Mouse (Mus musculus): ENCODE data around the gene Esr1. TPM values are rescaled to one million over a fixed set of nuclear protein-coding genes. Genes with fewer than 3 reads are reported as not detected.

The Esr1 gene
- polyA plus RNA-seq, 1 experiment from 2014 or later = 0.68 TPM

- no peaks in the 10 kb centered on the region for H3K9me3 ChIP-seq (ENCODE audit: control insufficient read depth, low read depth, low read length)
- 38% methylated on average over 3 of the region's 3 CpGs for WGBS
- no peak for ATAC-seq (ENCODE audit: insufficient number of reproducible peaks, insufficient read depth, low FRiP score, low read depth)
These were observed 166.6 kb downstream of the Esr1 start for GRCm38 (mm10) chr10:4777996-4778395.

GRCm38 (mm10) chr10:4780926-4781325, 169.5 kb downstream of the Esr1 start:
- Histone ChIP-seq H3K4me3 (ENCODE audit: low read depth, low read length) (no peak overlapping the region), H3K4me2 (replicated peaks; ENCODE audit: low read depth, low read length) (no peak overlapping the region), H3K27me3 (ENCODE audit: control insufficient read depth, insufficient read depth, low read length) (no peaks in the 10 kb centered on the region), H3K9me3 (ENCODE audit: control insufficient read depth, low read depth, low read length) (no peaks in the 10 kb centered on the region), H3K27ac (ENCODE audit: low read length) (no peak overlapping the region), H3K4me1 (ENCODE audit: control insufficient read depth, insufficient read depth, low read length) (no peaks in the 10 kb centered on the region), H3K36me3 (ENCODE audit: control insufficient read depth, insufficient read depth, low read length) (no peaks in the 10 kb centered on the region), H3K9ac (replicated peaks; ENCODE audit: low read depth, low read length) (no peak overlapping the region)
- no peak for ATAC-seq (ENCODE audit: insufficient number of reproducible peaks, insufficient read depth, low FRiP score, low read depth)
- 37% methylated on average over 6 of the region's 6 CpGs for WGBS

More at GRCm38 (mm10) chr10:4777996-4778395, 166.6 kb downstream of the Esr1 start:
- no peak overlapping the region for H3K4me2 ChIP-seq (replicated peaks; ENCODE audit: low read depth, low read length)
- no peak overlapping the region for H3K4me3 ChIP-seq (ENCODE audit: low read depth, low read length)
- H3K36me3 ChIP-seq (ENCODE audit: control insufficient read depth, insufficient read depth, low read length) = no peaks in the 10 kb centered on the region
- H3K27ac ChIP-seq (ENCODE audit: low read length) = no peak overlapping the region
- H3K9ac ChIP-seq (replicated peaks; ENCODE audit: low read depth, low read length) = no peak overlapping the region
- H3K4me1 ChIP-seq (ENCODE audit: control insufficient read depth, insufficient read depth, low read length) = no peaks in the 10 kb centered on the region
- no peaks in the 10 kb centered on the region for H3K27me3 ChIP-seq (ENCODE audit: control insufficient read depth, insufficient read depth, low read length)

GRCm38 (mm10) chr10:4787003-4787628, 175.7 kb downstream of the Esr1 start:
- no peaks in the 10 kb centered on the region for H3K9me3 ChIP-seq (ENCODE audit: control insufficient read depth, low read depth, low read length)
- H3K27me3 ChIP-seq (ENCODE audit: control insufficient read depth, insufficient read depth, low read length) = no peaks in the 10 kb centered on the region
- WGBS = 81% methylated on average over 5 of the region's 5 CpGs
- H3K36me3 ChIP-seq (ENCODE audit: control insufficient read depth, insufficient read depth, low read length) = no peaks in the 10 kb centered on the region
- H3K27ac ChIP-seq (ENCODE audit: low read length) = no peak overlapping the region
- no peaks in the 10 kb centered on the region for H3K4me1 ChIP-seq (ENCODE audit: control insufficient read depth, insufficient read depth, low read length)
- H3K9ac ChIP-seq (replicated peaks; ENCODE audit: low read depth, low read length) = no peak overlapping the region
- no peak for ATAC-seq (ENCODE audit: insufficient number of reproducible peaks, insufficient read depth, low FRiP score, low read depth)
- no peak overlapping the region for H3K4me3 ChIP-seq (ENCODE audit: low read depth, low read length)
- no peak overlapping the region for H3K4me2 ChIP-seq (replicated peaks; ENCODE audit: low read depth, low read length)

- Histone ChIP-seq H3K27ac (ENCODE audit: low read length) (no peak overlapping the region), H3K4me1 (ENCODE audit: control insufficient read depth, insufficient read depth, low read length) (no peaks in the 10 kb centered on the region), H3K36me3 (ENCODE audit: control insufficient read depth, insufficient read depth, low read length) (no peaks in the 10 kb centered on the region), H3K9me3 (ENCODE audit: control insufficient read depth, low read depth, low read length) (no peaks in the 10 kb centered on the region), H3K9ac (replicated peaks; ENCODE audit: low read depth, low read length) (no peak overlapping the region), H3K4me2 (replicated peaks; ENCODE audit: low read depth, low read length) (no peak overlapping the region), H3K4me3 (ENCODE audit: low read depth, low read length) (no peak overlapping the region), H3K27me3 (ENCODE audit: control insufficient read depth, insufficient read depth, low read length) (no peaks in the 10 kb centered on the region)
- no peak for ATAC-seq (ENCODE audit: insufficient number of reproducible peaks, insufficient read depth, low FRiP score, low read depth)
- WGBS = 70% methylated on average over 3 of the region's 3 CpGs
These were observed 186.9 kb downstream of the Esr1 start for GRCm38 (mm10) chr10:4798268-4798808.

GRCm38 (mm10) chr10:4824366-4824765, 213.0 kb downstream of the Esr1 start:
- Histone ChIP-seq H3K27ac (ENCODE audit: low read length) (no peak overlapping the region), H3K36me3 (ENCODE audit: control insufficient read depth, insufficient read depth, low read length) (no peaks in the 10 kb centered on the region), H3K9ac (replicated peaks; ENCODE audit: low read depth, low read length) (no peak overlapping the region), H3K27me3 (ENCODE audit: control insufficient read depth, insufficient read depth, low read length) (no peaks in the 10 kb centered on the region), H3K9me3 (ENCODE audit: control insufficient read depth, low read depth, low read length) (no peaks in the 10 kb centered on the region), H3K4me2 (replicated peaks; ENCODE audit: low read depth, low read length) (no peak overlapping the region), H3K4me3 (ENCODE audit: low read depth, low read length) (no peak overlapping the region), H3K4me1 (ENCODE audit: control insufficient read depth, insufficient read depth, low read length) (no peaks in the 10 kb centered on the region)
- WGBS = 90% methylated on average over 5 of the region's 5 CpGs
- ATAC-seq (ENCODE audit: insufficient number of reproducible peaks, insufficient read depth, low FRiP score, low read depth) = no peak

GRCm38 (mm10) chr10:4830592-4830991, 219.2 kb downstream of the Esr1 start:
- Histone ChIP-seq H3K4me2 (replicated peaks; ENCODE audit: low read depth, low read length) (no peak overlapping the region), H3K9ac (replicated peaks; ENCODE audit: low read depth, low read length) (no peak overlapping the region), H3K4me1 (ENCODE audit: control insufficient read depth, insufficient read depth, low read length) (no peaks in the 10 kb centered on the region), H3K27me3 (ENCODE audit: control insufficient read depth, insufficient read depth, low read length) (no peaks in the 10 kb centered on the region), H3K9me3 (ENCODE audit: control insufficient read depth, low read depth, low read length) (no peaks in the 10 kb centered on the region), H3K27ac (ENCODE audit: low read length) (no peak overlapping the region), H3K36me3 (ENCODE audit: control insufficient read depth, insufficient read depth, low read length) (no peaks in the 10 kb centered on the region), H3K4me3 (ENCODE audit: low read depth, low read length) (no peak overlapping the region)
- 84% methylated on average over 6 of the region's 6 CpGs for WGBS
- no peak for ATAC-seq (ENCODE audit: insufficient number of reproducible peaks, insufficient read depth, low FRiP score, low read depth)

GRCm38 (mm10) chr10:4838099-4838498, 226.7 kb downstream of the Esr1 start:
- Histone ChIP-seq H3K9ac (replicated peaks; ENCODE audit: low read depth, low read length) (no peak overlapping the region), H3K4me2 (replicated peaks; ENCODE audit: low read depth, low read length) (no peak overlapping the region), H3K27me3 (ENCODE audit: control insufficient read depth, insufficient read depth, low read length) (no peaks in the 10 kb centered on the region), H3K4me1 (ENCODE audit: control insufficient read depth, insufficient read depth, low read length) (no peaks in the 10 kb centered on the region), H3K36me3 (ENCODE audit: control insufficient read depth, insufficient read depth, low read length) (no peaks in the 10 kb centered on the region), H3K4me3 (ENCODE audit: low read depth, low read length) (no peak overlapping the region), H3K27ac (ENCODE audit: low read length) (no peak overlapping the region), H3K9me3 (ENCODE audit: control insufficient read depth, low read depth, low read length) (no peaks in the 10 kb centered on the region)
- whole genome bisulfite sequencing = 84% methylated on average over 4 of the region's 4 CpGs
- ATAC-seq (ENCODE audit: insufficient number of reproducible peaks, insufficient read depth, low FRiP score, low read depth) = no peak

GRCm38 (mm10) chr10:4841039-4841438, 229.6 kb downstream of the Esr1 start:
- Histone ChIP-seq H3K27ac (ENCODE audit: low read length) (no peak overlapping the region), H3K4me2 (replicated peaks; ENCODE audit: low read depth, low read length) (no peak overlapping the region), H3K36me3 (ENCODE audit: control insufficient read depth, insufficient read depth, low read length) (no peaks in the 10 kb centered on the region), H3K9me3 (ENCODE audit: control insufficient read depth, low read depth, low read length) (no peaks in the 10 kb centered on the region), H3K9ac (replicated peaks; ENCODE audit: low read depth, low read length) (no peak overlapping the region), H3K4me3 (ENCODE audit: low read depth, low read length) (no peak overlapping the region), H3K4me1 (ENCODE audit: control insufficient read depth, insufficient read depth, low read length) (no peaks in the 10 kb centered on the region), H3K27me3 (ENCODE audit: control insufficient read depth, insufficient read depth, low read length) (no peaks in the 10 kb centered on the region)
- no peak for ATAC-seq (ENCODE audit: insufficient number of reproducible peaks, insufficient read depth, low FRiP score, low read depth)

- 75% methylated on average over 2 of the region's 2 CpGs for WGBS
- Histone ChIP-seq H3K4me2 (replicated peaks; ENCODE audit: low read depth, low read length) (no peak overlapping the region), H3K36me3 (ENCODE audit: control insufficient read depth, insufficient read depth, low read length) (no peaks in the 10 kb centered on the region), H3K9ac (replicated peaks; ENCODE audit: low read depth, low read length) (no peak overlapping the region), H3K27me3 (ENCODE audit: control insufficient read depth, insufficient read depth, low read length) (no peaks in the 10 kb centered on the region), H3K27ac (ENCODE audit: low read length) (no peak overlapping the region), H3K4me3 (ENCODE audit: low read depth, low read length) (no peak overlapping the region), H3K4me1 (ENCODE audit: control insufficient read depth, insufficient read depth, low read length) (no peaks in the 10 kb centered on the region), H3K9me3 (ENCODE audit: control insufficient read depth, low read depth, low read length) (no peaks in the 10 kb centered on the region)
- no peak for ATAC-seq (ENCODE audit: insufficient number of reproducible peaks, insufficient read depth, low FRiP score, low read depth)
These were observed 236.1 kb downstream of the Esr1 start for GRCm38 (mm10) chr10:4847523-4847922.

Measured in stomach, embryonic 14.5 days (tissue).